Mouse (Mus musculus) forebrain, embryonic 13.5 days (tissue): ENCODE measurements at regions not wholly inside any gene's neighbourhood (a gene's known extent, or its start where the extent isn't known, plus 50 kb on each side); places are given as distances from the start of the nearest gene placed in this dataset.

ENCODE experiments used
- ATAC-seq: fragments of 200-750 bp; cut with Nextera tagmentation; 2 replicates; pipeline ENCODE4 v1.8.0; 2017
- H3K27ac ChIP-seq: fragments of 300-500 bp; sonication (generic); 2 replicates; pipeline ENCODE4 v1.5.1; 2015; ENCODE audit warnings: inconsistent platforms, mild to moderate bottlenecking, moderate library complexity
- H3K27me3 ChIP-seq: fragments of 300-500 bp; sonication (generic); 2 replicates; pipeline ENCODE4 v1.6.1; 2015; ENCODE audit warnings: mild to moderate bottlenecking, inconsistent platforms
- H3K36me3 ChIP-seq: fragments of 300-500 bp; sonication (generic); 2 replicates; pipeline ENCODE4 v1.6.1; 2015; ENCODE audit warnings: mild to moderate bottlenecking, inconsistent platforms; ENCODE audit not compliant: poor library complexity, severe bottlenecking
- H3K4me1 ChIP-seq: fragments of 300-500 bp; sonication (generic); 2 replicates; pipeline ENCODE4 v1.6.1; 2015; ENCODE audit warnings: inconsistent platforms
- H3K4me2 ChIP-seq: fragments of 300-500 bp; sonication (generic); 2 replicates; pipeline ENCODE4 v1.6.1; 2015; ENCODE audit warnings: inconsistent platforms, mild to moderate bottlenecking, moderate library complexity
- H3K4me3 ChIP-seq: fragments of 300-500 bp; sonication (generic); 2 replicates; pipeline ENCODE4 v1.5.1; 2015; ENCODE audit warnings: mild to moderate bottlenecking, inconsistent platforms
- H3K9ac ChIP-seq: fragments of 300-500 bp; sonication (generic); 2 replicates; pipeline ENCODE4 v1.6.1; 2015; ENCODE audit warnings: mild to moderate bottlenecking, inconsistent platforms
- H3K9me3 ChIP-seq: fragments of 300-500 bp; sonication (generic); replicated peaks from 2 replicates; pipeline ENCODE4 v1.6.1; 2016; ENCODE audit warnings: inconsistent platforms
- WGBS: fragments of 180-500 bp; shearing (Covaris S2); methylation state at CpG from one replicate; pipeline ENCODE4 v1.1.7; 2015; 5-methylcytosine and 5-hydroxymethylcytosine counted together

DNA sequence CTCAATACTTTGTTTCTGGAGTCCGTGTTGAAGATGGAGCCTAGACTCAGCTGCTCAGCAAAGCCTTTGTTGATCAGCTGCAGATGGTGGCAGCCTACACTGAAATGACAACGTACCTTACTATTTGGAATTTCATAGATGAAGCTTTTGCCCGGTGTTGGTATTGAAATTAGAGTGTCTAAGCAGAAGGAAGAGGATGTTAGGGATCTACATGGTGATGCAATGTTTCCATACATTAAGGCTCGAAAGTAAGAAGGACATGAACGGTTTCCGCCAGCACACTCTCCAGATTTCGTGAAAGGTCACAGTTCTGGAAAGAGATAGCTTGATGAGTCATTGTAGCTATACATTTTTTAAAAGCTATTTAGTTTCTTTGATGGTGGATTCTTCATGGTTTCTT is 412.9 kb upstream of the Actbl2 start:
- Histone ChIP-seq H3K9ac (no peak overlapping the region), H3K4me1 (no peaks in the 10 kb centered on the region), H3K9me3 (no peaks in the 10 kb centered on the region), H3K36me3 (no peaks in the 10 kb centered on the region), H3K27ac (no peak overlapping the region), H3K4me3 (no peak overlapping the region), H3K27me3 (no peaks in the 10 kb centered on the region), H3K4me2 (no peak overlapping the region)
- no peak for ATAC-seq
- 94% methylated on average over 7 of the region's 7 CpGs for WGBS

GRCm38 (mm10) chr13:110845695-110846094 is 409.1 kb upstream of the Actbl2 start:
- 92% methylated on average over 2 of the region's 2 CpGs for WGBS

DNA sequence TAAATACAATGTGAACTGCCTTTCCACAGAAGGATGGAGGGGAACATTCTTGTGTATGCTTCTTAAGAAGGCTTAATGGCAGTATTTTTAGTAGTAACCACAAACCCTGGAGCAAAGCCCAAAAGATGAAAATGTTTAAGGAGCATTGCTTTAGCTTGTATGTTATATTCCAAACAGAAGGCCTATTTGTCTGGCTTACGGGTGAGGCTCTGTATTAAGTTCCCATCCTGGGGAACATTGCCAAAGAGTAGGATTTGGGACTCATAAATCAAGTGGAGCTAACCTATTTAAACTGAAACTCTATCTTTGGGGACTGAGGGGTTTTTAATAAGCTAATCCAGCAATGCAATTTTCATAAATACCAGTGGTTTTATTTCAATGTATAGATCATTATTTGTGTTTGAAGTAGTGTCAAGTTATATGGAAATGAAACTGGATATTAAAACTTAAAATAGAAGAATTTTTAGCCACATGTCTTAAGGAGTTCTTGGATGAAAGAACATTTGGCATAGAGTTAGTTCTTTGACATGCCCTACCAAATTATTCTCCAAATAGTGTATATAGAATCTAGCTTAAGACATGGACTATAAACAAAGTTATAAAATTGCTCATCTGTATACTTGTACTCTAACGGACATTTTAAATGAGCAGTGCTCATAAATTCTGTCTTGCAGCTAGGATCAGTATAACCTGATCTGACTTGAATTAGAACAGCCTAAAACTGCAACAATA is 401.7 kb upstream of the Actbl2 start:
- ATAC-seq = no peak
- WGBS = 82% methylated on average over 2 of the region's 2 CpGs
- Histone ChIP-seq H3K4me1 (no peaks in the 10 kb centered on the region), H3K36me3 (no peaks in the 10 kb centered on the region), H3K9ac (no peak overlapping the region), H3K4me2 (no peak overlapping the region), H3K27ac (no peak overlapping the region), H3K27me3 (no peaks in the 10 kb centered on the region), H3K9me3 (no peaks in the 10 kb centered on the region), H3K4me3 (no peak overlapping the region)

More at GRCm38 (mm10) chr13:110845695-110846094, 409.1 kb upstream of the Actbl2 start:
- Histone ChIP-seq H3K27me3 (no peaks in the 10 kb centered on the region), H3K27ac (no peak overlapping the region), H3K4me3 (no peak overlapping the region), H3K9me3 (no peaks in the 10 kb centered on the region), H3K36me3 (no peaks in the 10 kb centered on the region), H3K4me2 (no peak overlapping the region), H3K4me1 (no peaks in the 10 kb centered on the region), H3K9ac (no peak overlapping the region)
- no peak for ATAC-seq

DNA sequence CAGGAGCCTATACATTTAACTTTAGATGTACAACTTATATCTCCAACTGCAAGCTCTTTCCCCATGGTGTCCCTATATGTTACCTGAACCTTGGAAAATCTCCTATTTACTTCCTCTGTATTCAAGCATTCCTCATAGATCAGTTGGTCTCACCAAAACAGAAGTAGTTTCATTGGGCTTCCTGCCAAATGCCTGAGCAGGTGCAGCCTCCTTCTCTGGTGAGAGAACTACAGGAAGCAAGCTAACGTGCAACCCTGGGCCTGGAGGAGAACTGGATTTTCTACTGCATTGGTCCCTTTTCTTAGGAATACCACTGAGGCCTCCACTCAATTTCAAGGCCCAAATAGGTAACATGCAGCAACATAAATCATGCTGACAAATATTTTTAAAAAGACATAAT is 400.6 kb upstream of the Actbl2 start:
- 50% methylated on average over 1 of the region's 1 CpGs for WGBS
- Histone ChIP-seq H3K27me3 (no peaks in the 10 kb centered on the region), H3K4me2 (no peak overlapping the region), H3K9ac (no peak overlapping the region), H3K36me3 (no peaks in the 10 kb centered on the region), H3K27ac (no peak overlapping the region), H3K4me3 (no peak overlapping the region), H3K9me3 (no peaks in the 10 kb centered on the region), H3K4me1 (no peaks in the 10 kb centered on the region)
- ATAC-seq = no peak

DNA sequence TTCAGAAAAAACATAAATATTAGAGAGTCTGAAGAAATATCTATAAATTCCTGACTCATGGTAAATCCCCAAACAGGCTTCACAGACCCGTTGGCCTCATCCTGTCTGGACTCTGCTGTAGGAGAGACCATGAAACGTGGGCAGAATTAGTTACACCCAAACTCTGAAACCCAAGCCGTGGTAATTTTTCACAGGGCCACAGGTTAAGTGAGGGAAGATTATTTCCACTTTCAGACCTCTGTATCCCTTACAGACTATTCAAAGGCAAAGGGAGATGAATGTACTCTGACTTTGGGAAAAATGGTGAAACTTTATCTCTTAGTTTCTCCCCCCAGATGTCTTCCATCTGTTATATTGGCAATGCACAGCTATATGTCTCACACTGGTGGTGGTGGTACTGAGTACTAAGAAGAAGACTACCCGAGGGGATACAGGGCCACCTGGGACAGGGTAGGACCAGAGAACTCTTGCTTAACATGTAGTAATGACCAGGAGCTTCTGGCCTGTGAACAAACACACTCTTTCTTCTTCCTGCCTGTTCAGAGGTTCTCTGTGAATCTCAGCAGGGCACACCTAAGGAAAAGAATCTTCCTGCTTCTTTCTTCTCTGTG is 388.8 kb upstream of the Actbl2 start:
- no peak overlapping the region for H3K9ac ChIP-seq
- no peaks in the 10 kb centered on the region for H3K9me3 ChIP-seq
- ATAC-seq = no peak
- no peak overlapping the region for H3K4me2 ChIP-seq
- peaks cover 4% of the 10 kb centered on the region for H3K4me1 ChIP-seq
- no peaks in the 10 kb centered on the region for H3K36me3 ChIP-seq
- peaks cover 9% of the 10 kb centered on the region; the same call in 1 of the 2 replicates for H3K27me3 ChIP-seq
- WGBS = 85% methylated on average over 4 of the region's 4 CpGs
- no peak overlapping the region for H3K27ac ChIP-seq
- no peak overlapping the region for H3K4me3 ChIP-seq

- H3K9ac ChIP-seq = no peak overlapping the region
- no peak overlapping the region for H3K4me2 ChIP-seq
- no peaks in the 10 kb centered on the region for H3K9me3 ChIP-seq
- 60% methylated on average over 2 of the region's 2 CpGs for WGBS
- H3K27ac ChIP-seq = no peak overlapping the region
- peaks cover 9% of the 10 kb centered on the region; the same call in 1 of the 2 replicates for H3K27me3 ChIP-seq
- H3K4me1 ChIP-seq = peaks cover 11% of the 10 kb centered on the region
- H3K4me3 ChIP-seq = no peak overlapping the region
- no peak for ATAC-seq
- H3K36me3 ChIP-seq = no peaks in the 10 kb centered on the region
Measured at GRCm38 (mm10) chr13:110866713-110867112, 388.1 kb upstream of the Actbl2 start.

DNA sequence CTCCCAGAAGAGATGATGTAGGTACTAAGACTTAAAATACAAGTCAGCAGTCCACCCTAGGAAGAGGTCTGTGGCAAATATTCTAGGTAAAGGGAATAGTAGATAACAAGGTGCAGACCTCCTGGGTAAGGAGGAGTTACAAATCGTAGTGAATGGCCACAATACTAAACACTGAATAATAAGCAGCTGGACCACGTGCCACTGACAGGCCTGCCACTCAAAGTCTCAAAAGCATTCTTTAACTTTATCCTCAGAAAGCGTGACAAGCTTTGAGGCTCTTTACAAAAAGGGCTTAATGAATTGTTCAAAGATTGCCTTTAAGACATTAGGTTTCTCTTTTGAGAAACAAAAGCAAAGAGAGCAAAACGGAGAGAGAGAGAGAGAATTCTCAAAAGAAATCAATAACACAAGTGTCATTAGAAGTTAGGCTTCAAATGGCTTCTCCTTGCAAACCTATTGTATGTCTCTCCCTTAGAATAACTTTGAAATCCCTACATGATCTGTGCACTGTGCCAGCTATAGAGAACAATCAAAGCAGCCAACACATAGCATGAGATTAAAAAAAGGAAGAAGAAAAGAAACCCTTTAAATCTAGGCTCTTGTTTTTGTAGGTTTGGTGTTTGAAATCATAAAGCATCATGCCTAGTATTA is 383.6 kb upstream of the Actbl2 start:
- H3K27me3 ChIP-seq = peaks cover 9% of the 10 kb centered on the region; the same call in 1 of the 2 replicates
- peaks cover 16% of the 10 kb centered on the region for H3K4me1 ChIP-seq
- no peaks in the 10 kb centered on the region for H3K9me3 ChIP-seq
- H3K9ac ChIP-seq = no peak overlapping the region
- 5% methylated on average over 4 of the region's 4 CpGs for WGBS
- H3K4me3 ChIP-seq = no peak overlapping the region
- H3K36me3 ChIP-seq = no peaks in the 10 kb centered on the region
- peak; percentile 61 for ATAC-seq
- H3K27ac ChIP-seq = no peak overlapping the region
- no peak overlapping the region for H3K4me2 ChIP-seq

DNA sequence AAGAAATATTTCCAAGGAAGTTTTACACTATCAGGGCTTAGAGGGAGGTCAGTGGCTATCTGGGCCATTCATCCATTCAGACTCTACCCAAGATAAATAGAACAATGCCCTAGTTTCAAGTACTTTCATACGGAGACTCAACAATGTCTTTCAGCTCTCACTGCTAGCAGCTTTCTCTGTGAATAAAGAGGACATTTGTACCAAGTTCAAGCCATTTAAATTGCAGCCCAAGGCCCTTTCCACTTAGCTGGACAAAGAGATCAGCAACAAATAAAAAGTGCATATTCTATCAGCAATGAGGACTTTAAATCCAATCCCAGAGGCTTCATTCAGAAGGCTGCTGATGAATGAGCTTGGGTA is 383.1 kb upstream of the Actbl2 start:
- ATAC-seq = no peak; the same call in 1 of the 2 replicates
- no peak overlapping the region for H3K27ac ChIP-seq
- 3% methylated on average over 1 of the region's 1 CpGs for WGBS
- no peak overlapping the region for H3K4me3 ChIP-seq
- H3K9me3 ChIP-seq = no peaks in the 10 kb centered on the region
- H3K4me2 ChIP-seq = no peak overlapping the region
- H3K36me3 ChIP-seq = no peaks in the 10 kb centered on the region
- no peak overlapping the region for H3K9ac ChIP-seq
- H3K4me1 ChIP-seq = peaks cover 16% of the 10 kb centered on the region
- peaks cover 9% of the 10 kb centered on the region; the same call in 1 of the 2 replicates for H3K27me3 ChIP-seq

GRCm38 (mm10) chr13:110881573-110881972 is 373.2 kb upstream of the Actbl2 start:
- Histone ChIP-seq H3K4me1 (no peaks in the 10 kb centered on the region), H3K9me3 (no peaks in the 10 kb centered on the region), H3K36me3 (no peaks in the 10 kb centered on the region), H3K27ac (no peak overlapping the region), H3K27me3 (no peaks in the 10 kb centered on the region), H3K4me3 (no peak overlapping the region), H3K4me2 (no peak overlapping the region), H3K9ac (no peak overlapping the region)
- 76% methylated on average over 3 of the region's 3 CpGs for WGBS
- ATAC-seq = no peak

GRCm38 (mm10) chr13:110882173-110882572 is 372.6 kb upstream of the Actbl2 start:
- Histone ChIP-seq H3K4me2 (no peak overlapping the region), H3K4me1 (no peaks in the 10 kb centered on the region), H3K9ac (no peak overlapping the region), H3K36me3 (no peaks in the 10 kb centered on the region), H3K27ac (no peak overlapping the region), H3K4me3 (no peak overlapping the region), H3K27me3 (no peaks in the 10 kb centered on the region), H3K9me3 (no peaks in the 10 kb centered on the region)
- no peak for ATAC-seq
- 71% methylated on average over 3 of the region's 3 CpGs for WGBS

GRCm38 (mm10) chr13:110882661-110883172 is 372.1 kb upstream of the Actbl2 start:
- H3K27me3 ChIP-seq = no peaks in the 10 kb centered on the region
- H3K4me3 ChIP-seq = no peak overlapping the region
- ATAC-seq = no peak; the same call in 1 of the 2 replicates
- no peak overlapping the region for H3K4me2 ChIP-seq
- H3K27ac ChIP-seq = no peak overlapping the region
- no peaks in the 10 kb centered on the region for H3K36me3 ChIP-seq
- 73% methylated on average over 10 of the region's 10 CpGs for WGBS
- H3K9ac ChIP-seq = no peak overlapping the region
- no peaks in the 10 kb centered on the region for H3K9me3 ChIP-seq
- H3K4me1 ChIP-seq = no peaks in the 10 kb centered on the region

DNA sequence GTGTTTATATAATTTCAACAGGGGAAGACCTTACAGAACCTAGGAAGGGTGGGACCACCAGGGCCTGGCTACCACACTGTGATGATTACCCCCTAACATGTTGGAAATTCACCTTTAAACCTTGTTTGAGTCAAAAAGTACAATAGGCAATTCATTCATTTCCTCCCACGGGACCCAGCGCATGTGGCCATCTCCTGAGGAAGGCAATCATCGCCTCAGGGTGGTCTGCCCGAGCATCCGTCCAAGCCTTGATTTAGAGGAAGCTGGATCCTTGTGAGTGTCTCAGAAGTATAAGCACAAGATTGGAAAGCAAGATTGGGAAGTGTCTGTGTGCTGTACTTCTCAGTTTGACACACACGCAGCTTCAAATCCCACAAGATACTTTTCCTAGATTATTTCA is 360.9 kb upstream of the Actbl2 start:
- Histone ChIP-seq H3K9ac (no peak overlapping the region), H3K27ac (no peak overlapping the region), H3K27me3 (no peaks in the 10 kb centered on the region), H3K4me2 (no peak overlapping the region), H3K36me3 (no peaks in the 10 kb centered on the region), H3K4me1 (no peaks in the 10 kb centered on the region), H3K9me3 (no peaks in the 10 kb centered on the region), H3K4me3 (no peak overlapping the region)
- no peak for ATAC-seq
- 85% methylated on average over 6 of the region's 6 CpGs for WGBS
